Mouse (Mus musculus) CH12.LX (cell line): ENCODE measurements at regions not wholly inside any gene's neighbourhood (a gene's known extent, or its start where the extent isn't known, plus 50 kb on each side); places are given as distances from the start of the nearest gene placed in this dataset.

ENCODE experiments used
- DNase-seq: peaks from one replicate; pipeline ENCODE4 v3.0.0-alpha.2; 2013; ENCODE audit errors: extremely low read depth
- H3K27ac ChIP-seq: 2 replicates; pipeline ENCODE4 v1.5.1; 2012; ENCODE audit warnings: low read depth, mild to moderate bottlenecking, control low read depth, moderate library complexity; ENCODE audit not compliant: insufficient read depth
- H3K27me3 ChIP-seq: replicated peaks from 2 replicates; pipeline ENCODE3; 2012; ENCODE audit warnings: inconsistent platforms
- H3K36me3 ChIP-seq, 2 experiments: replicated peaks in 1 of 2; 2 replicates each; pipeline versions ENCODE3 to v1.6.1; 2012; ENCODE audit warnings: inconsistent platforms in 1 of 2, low read length in 1 of 2, mild to moderate bottlenecking in 1 of 2, mixed read lengths in 1 of 2, moderate library complexity in 1 of 2; ENCODE audit not compliant: control insufficient read depth in 1 of 2, insufficient read depth in 1 of 2
- H3K4me1 ChIP-seq, 2 experiments: 2 replicates each; pipeline ENCODE4 v1.6.1; 2012; ENCODE audit warnings: inconsistent platforms in 1 of 2, moderate library complexity in 1 of 2; ENCODE audit not compliant: insufficient read depth in 2 of 2, control insufficient read depth in 1 of 2
- H3K4me2 ChIP-seq: 2 replicates; pipeline ENCODE4 v1.6.1; 2012; ENCODE audit warnings: low read depth, mild to moderate bottlenecking, control low read depth; ENCODE audit not compliant: poor library complexity, insufficient read depth, severe bottlenecking
- H3K4me3 ChIP-seq, 3 experiments: fragments of 150-350 bp in 1 of 3; sonication (generic) in 1 of 3; replicated peaks in 1 of 3; 2 replicates each; pipeline versions ENCODE3 to v1.5.1; 2011 to 2012; ENCODE audit warnings: low read depth in 2 of 3, low read length in 2 of 3, mild to moderate bottlenecking in 2 of 3, moderate library complexity in 2 of 3, control low read depth in 1 of 3, improper control_type of control experiment in 1 of 3, inconsistent platforms in 1 of 3, mixed read lengths in 1 of 3; ENCODE audit not compliant: poor library complexity in 1 of 3
- H3K79me2 ChIP-seq: replicated peaks from 2 replicates; pipeline ENCODE4 v1.6.1; 2012; ENCODE audit warnings: mild to moderate bottlenecking, moderate library complexity; ENCODE audit not compliant: control insufficient read depth, poor library complexity, insufficient read depth, severe bottlenecking; ENCODE audit errors: extremely low read depth
- H3K9ac ChIP-seq: 2 replicates; pipeline ENCODE4 v1.6.1; 2012; ENCODE audit warnings: low read depth, mild to moderate bottlenecking, control low read depth, moderate library complexity; ENCODE audit not compliant: insufficient read depth
- H3K9me3 ChIP-seq: replicated peaks from 2 replicates; pipeline ENCODE3; 2012; ENCODE audit warnings: low read length, inconsistent platforms, mixed read lengths
- BHLHE40 ChIP-seq: IDR thresholded peaks from 2 replicates; pipeline ENCODE4 v1.6.1; 2011; ENCODE audit warnings: mild to moderate bottlenecking, low read depth, low read length, improper control_type of control experiment
- CHD1 ChIP-seq: IDR thresholded peaks from 2 replicates; pipeline ENCODE4 v1.6.1; 2012; ENCODE audit warnings: low read depth, low read length, improper control_type of control experiment, inconsistent platforms
- CHD2 ChIP-seq: IDR thresholded peaks from 2 replicates; pipeline ENCODE4 v1.6.1; 2011; ENCODE audit warnings: low read length, improper control_type of control experiment
- CTCF ChIP-seq, 2 experiments: IDR thresholded peaks in 1 of 2; conservative IDR thresholded peaks in 1 of 2; 2 replicates each; pipeline ENCODE4 v1.5.1; 2011 to 2012; ENCODE audit warnings: low read depth in 2 of 2, low read length in 2 of 2, improper control_type of control experiment in 1 of 2, inconsistent platforms in 1 of 2, mild to moderate bottlenecking in 1 of 2, moderate library complexity in 1 of 2
- E2F4 ChIP-seq: IDR thresholded peaks from 2 replicates; pipeline ENCODE4 v1.6.1; 2011; ENCODE audit warnings: low read depth, low read length, improper control_type of control experiment; ENCODE audit not compliant: insufficient replicate concordance
- ELF1 ChIP-seq: IDR thresholded peaks from 2 replicates; pipeline ENCODE4 v1.6.1; 2014; ENCODE audit warnings: low read depth, mild to moderate bottlenecking, inconsistent platforms, low read length, improper control_type of control experiment
- EP300 ChIP-seq: IDR thresholded peaks from 2 replicates; pipeline ENCODE4 v1.6.1; 2011; ENCODE audit warnings: low read length, improper control_type of control experiment
- ETS1 ChIP-seq: conservative IDR thresholded peaks from 2 replicates; pipeline ENCODE4 v1.6.1; 2012; ENCODE audit warnings: low read depth, mild to moderate bottlenecking, inconsistent platforms, low read length, improper control_type of control experiment, moderate library complexity
- GABPA ChIP-seq: IDR thresholded peaks from 2 replicates; pipeline ENCODE4 v1.6.1; 2012; ENCODE audit warnings: low read depth, low read length, improper control_type of control experiment, inconsistent platforms; ENCODE audit not compliant: insufficient replicate concordance
- HCFC1 ChIP-seq: IDR thresholded peaks from 2 replicates; pipeline ENCODE4 v1.6.1; 2012; ENCODE audit warnings: low read depth, mild to moderate bottlenecking, inconsistent platforms, low read length, improper control_type of control experiment
- IRF4 ChIP-seq: IDR thresholded peaks from 2 replicates; pipeline ENCODE4 v1.6.1; 2014; ENCODE audit warnings: low read depth, mild to moderate bottlenecking, inconsistent platforms, low read length, improper control_type of control experiment
- JUN ChIP-seq: IDR thresholded peaks from 2 replicates; pipeline ENCODE4 v1.6.1; 2011; ENCODE audit warnings: low read depth, mild to moderate bottlenecking, low read length, improper control_type of control experiment, moderate library complexity; ENCODE audit not compliant: insufficient read depth
- JUND ChIP-seq: conservative IDR thresholded peaks from 2 replicates; pipeline ENCODE4 v1.6.1; 2011; ENCODE audit warnings: low read depth, low read length, improper control_type of control experiment
- KAT2A ChIP-seq: IDR thresholded peaks from 2 replicates; pipeline ENCODE4 v1.6.1; 2012; ENCODE audit warnings: low read length, improper control_type of control experiment, inconsistent platforms; ENCODE audit not compliant: insufficient replicate concordance
- MAFK ChIP-seq: IDR thresholded peaks from 2 replicates; pipeline ENCODE4 v1.6.1; 2011; ENCODE audit warnings: low read length, improper control_type of control experiment; ENCODE audit not compliant: insufficient replicate concordance
- MAX ChIP-seq: IDR thresholded peaks from 2 replicates; pipeline ENCODE4 v1.6.1; 2011; ENCODE audit warnings: low read length, improper control_type of control experiment
- MAZ ChIP-seq: IDR thresholded peaks from 2 replicates; pipeline ENCODE4 v1.6.1; 2012; ENCODE audit warnings: low read depth, mild to moderate bottlenecking, inconsistent platforms, low read length, improper control_type of control experiment, moderate library complexity
- MEF2A ChIP-seq: IDR thresholded peaks from 2 replicates; pipeline ENCODE4 v1.6.1; 2014; ENCODE audit warnings: low read depth, mild to moderate bottlenecking, inconsistent platforms, low read length, improper control_type of control experiment, borderline replicate concordance
- MXI1 ChIP-seq: IDR thresholded peaks from 2 replicates; pipeline ENCODE4 v1.6.1; 2011; ENCODE audit warnings: mild to moderate bottlenecking, low read depth, low read length, improper control_type of control experiment
- MYC ChIP-seq: IDR thresholded peaks from 2 replicates; pipeline ENCODE4 v1.6.1; 2011; ENCODE audit warnings: low read depth, mild to moderate bottlenecking, improper control_type of control experiment, low read length
- NELFE ChIP-seq: IDR thresholded peaks from 2 replicates; pipeline ENCODE4 v1.6.1; 2011; ENCODE audit warnings: low read depth, low read length, improper control_type of control experiment
- NRF1 ChIP-seq: IDR thresholded peaks from 2 replicates; pipeline ENCODE4 v1.6.1; 2014; ENCODE audit warnings: low read depth, mild to moderate bottlenecking, inconsistent platforms, low read length, improper control_type of control experiment, moderate library complexity
- PAX5 ChIP-seq: IDR thresholded peaks from 2 replicates; pipeline ENCODE4 v1.6.1; 2012; ENCODE audit warnings: low read length, inconsistent platforms, mixed read lengths
- POLR2A ChIP-seq: IDR thresholded peaks from 2 replicates; pipeline ENCODE4 v1.6.1; 2011; ENCODE audit warnings: low read depth, mild to moderate bottlenecking, improper control_type of control experiment, low read length
- POLR2AphosphoS2 ChIP-seq: IDR thresholded peaks from 2 replicates; pipeline ENCODE4 v1.6.1; 2011; ENCODE audit warnings: low read depth, low read length, improper control_type of control experiment
- RAD21 ChIP-seq: IDR thresholded peaks from 2 replicates; pipeline ENCODE4 v1.6.1; 2011; ENCODE audit warnings: low read depth, mild to moderate bottlenecking, low read length, improper control_type of control experiment, moderate library complexity
- RCOR1 ChIP-seq: conservative IDR thresholded peaks from 2 replicates; pipeline ENCODE4 v1.6.1; 2012; ENCODE audit warnings: low read depth, mild to moderate bottlenecking, inconsistent platforms, low read length, improper control_type of control experiment
- SIN3A ChIP-seq: IDR thresholded peaks from 2 replicates; pipeline ENCODE4 v1.6.1; 2012; ENCODE audit warnings: low read length, improper control_type of control experiment, inconsistent platforms
- SMC3 ChIP-seq: IDR thresholded peaks from 2 replicates; pipeline ENCODE4 v1.6.1; 2011; ENCODE audit warnings: low read depth, low read length, improper control_type of control experiment
- TBP ChIP-seq: conservative IDR thresholded peaks from 2 replicates; pipeline ENCODE4 v1.6.1; 2011; ENCODE audit warnings: low read depth, low read length, improper control_type of control experiment
- TCF12 ChIP-seq: IDR thresholded peaks from 2 replicates; pipeline ENCODE4 v1.6.1; 2014; ENCODE audit warnings: low read depth, mild to moderate bottlenecking, inconsistent platforms, low read length, improper control_type of control experiment
- UBTF ChIP-seq: IDR thresholded peaks from 2 replicates; pipeline ENCODE4 v1.6.1; 2012; ENCODE audit warnings: low read depth, mild to moderate bottlenecking, inconsistent platforms, low read length, improper control_type of control experiment, moderate library complexity
- USF1 ChIP-seq: IDR thresholded peaks from 2 replicates; pipeline ENCODE4 v1.6.1; 2014; ENCODE audit warnings: low read depth, mild to moderate bottlenecking, inconsistent platforms, low read length, improper control_type of control experiment
- USF2 ChIP-seq: conservative IDR thresholded peaks from 2 replicates; pipeline ENCODE4 v1.6.1; 2011; ENCODE audit warnings: low read depth, low read length, improper control_type of control experiment
- ZC3H11A ChIP-seq: IDR thresholded peaks from 2 replicates; pipeline ENCODE4 v1.6.1; 2012; ENCODE audit warnings: low read depth, mild to moderate bottlenecking, inconsistent platforms, low read length, improper control_type of control experiment
- ZKSCAN1 ChIP-seq: IDR thresholded peaks from 2 replicates; pipeline ENCODE4 v1.6.1; 2012; ENCODE audit warnings: low read depth, inconsistent platforms, low read length, improper control_type of control experiment, borderline replicate concordance
- ZMIZ1 ChIP-seq: IDR thresholded peaks from 2 replicates; pipeline ENCODE4 v1.6.1; 2012; ENCODE audit warnings: low read depth, mild to moderate bottlenecking, inconsistent platforms, low read length, improper control_type of control experiment
- ZNF384 ChIP-seq: IDR thresholded peaks from 2 replicates; pipeline ENCODE4 v1.6.1; 2012; ENCODE audit warnings: low read depth, low read length, improper control_type of control experiment, inconsistent platforms
- dilution Hi-C: fragments of 300-500 bp; cut with MboI; formaldehyde crosslinking; loops from 2 replicates; pipeline ENCODE4 v1.14.3; 2020; ENCODE audit warnings: low sequenced_read_pairs; ENCODE audit not compliant: extremely low pct_unique_long_range_greater_than_20kb, extremely low pct_ligation_motif_present
- in situ Hi-C: fragments of 300-500 bp; cut with MboI; formaldehyde crosslinking; loops from 3 replicates; pipeline ENCODE4 v1.14.3; 2019; ENCODE audit warnings: low sequenced_read_pairs, low pct_ligation_motif_present, low pct_unique_long_range_greater_than_20kb, mixed read lengths

DNA sequence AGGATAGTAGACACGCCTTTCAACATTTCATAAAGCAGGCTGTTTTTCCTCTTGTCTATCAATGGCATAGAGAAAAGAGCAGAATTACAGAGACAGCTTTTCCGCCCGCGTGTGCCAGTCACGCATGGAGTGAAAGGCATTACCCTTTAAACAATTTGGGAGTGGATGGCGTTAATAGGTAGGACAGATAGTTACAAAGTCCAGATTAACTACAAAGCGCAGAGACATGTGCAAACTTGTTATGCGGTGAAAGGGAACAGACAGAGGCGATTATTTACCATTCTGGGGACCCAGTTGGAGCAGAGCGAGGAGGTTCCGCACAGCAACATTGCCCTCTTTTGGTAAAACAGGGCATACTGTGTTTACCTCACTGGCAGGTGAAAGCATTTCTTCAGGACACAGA lies 299.0 kb upstream of the Galnt5 start:
- peak overlapping the region; percentile 21 for H3K9ac ChIP-seq
- peak overlapping the region; percentile 97 for H3K4me2 ChIP-seq
- H3K79me2 ChIP-seq: no peaks in the 10 kb centered on the region
- peak; percentile 69 for DNase-seq
- H3K27ac ChIP-seq: no peak overlapping the region
- H3K4me3 ChIP-seq: peak overlapping the region; percentile 14 to 53 (median 36)
- no peaks in the 10 kb centered on the region for H3K9me3 ChIP-seq
- dilution Hi-C loops (no loop called here), in situ Hi-C loops (no loop called here)
- H3K36me3 ChIP-seq: no peaks in the 10 kb centered on the region
- peaks cover 0 to 12% of the 10 kb centered on the region in 2 experiments; a peak in 2 of 4 replicates for H3K4me1 ChIP-seq
- TF ChIP-seq CTCF (conservative IDR thresholded peaks at IDR 0.05 in 1 of 2, IDR thresholded peaks at IDR 0.05 in 1 of 2; ENCODE audit: low read depth in 2 of 2, low read length in 2 of 2) (peak; percentile 41 to 84; a peak in 2 of 4 replicates), GABPA (no peak), UBTF (no peak), SIN3A (peak; percentile 77), TCF12 (no peak), CHD2 (no peak), ZC3H11A (peak; percentile 64), IRF4 (peak; percentile 70; the same call in 1 of the 2 replicates), MXI1 (peak; percentile 54; the same call in 1 of the 2 replicates), POLR2A (no peak), ZMIZ1 (no peak), USF1 (no peak), MYC (peak; percentile 60; the same call in 1 of the 2 replicates), HCFC1 (no peak), KAT2A (no peak), EP300 (peak; percentile 40; the same call in 1 of the 2 replicates), ZNF384 (no peak), ZKSCAN1 (no peak), MEF2A (peak; percentile 47; the same call in 1 of the 2 replicates), JUN (no peak), MAZ (0 out of 2 replicates have a peak, but pooled peaks have one; percentile 41), NELFE (no peak), NRF1 (no peak), PAX5 (no peak), MAFK (no peak), ELF1 (no peak), E2F4 (no peak), TBP (no peak), RAD21 (peak; percentile 95), USF2 (no peak), BHLHE40 (peak; percentile 43), ETS1 (no peak), RCOR1 (no peak), SMC3 (peak; percentile 77), CHD1 (peak; percentile 96), POLR2AphosphoS2 (no peak), JUND (no peak), MAX (peak; percentile 63; the same call in 1 of the 2 replicates)
- H3K27me3 ChIP-seq: no peaks in the 10 kb centered on the region
